Mouse (Mus musculus): Measurements from ENCODE around the gene Fgf11. TPM values are rescaled to one million over a fixed set of nuclear protein-coding genes. Genes with fewer than 3 reads are reported as not detected.

Fgf11 gene
- total RNA-seq, 2 experiments from 2014 or later: 0.21 to 0.52 TPM

GRCm38 (mm10) chr11:69818365-69818764, 16.7 kb upstream of the Fgf11 start, which contains the start of gene Spem2:
TSS of gene Spem2 (minus strand) at chr11:69818465.
- no peak for ATAC-seq (replicated peaks; ENCODE audit: poor library complexity)

- ATAC-seq (replicated peaks; ENCODE audit: poor library complexity): no peak
These were observed 14.9 kb upstream of the Fgf11 start for GRCm38 (mm10) chr11:69816520-69816919.

GRCm38 (mm10) chr11:69815155-69815554, 13.5 kb upstream of the Fgf11 start, which contains the start of gene Gm39566:
TSS of gene Gm39566 (minus strand) at chr11:69815298.
- ATAC-seq (replicated peaks; ENCODE audit: poor library complexity): no peak

- no peak for ATAC-seq (replicated peaks; ENCODE audit: poor library complexity)
These were observed 8.6 kb upstream of the Fgf11 start for GRCm38 (mm10) chr11:69810280-69810679.

GRCm38 (mm10) chr11:69807641-69808040, 6.0 kb upstream of the Fgf11 start:
- ATAC-seq (replicated peaks; ENCODE audit: poor library complexity): no peak

GRCm38 (mm10) chr11:69806378-69806777, 4.7 kb upstream of the Fgf11 start:
- ATAC-seq (replicated peaks; ENCODE audit: poor library complexity): no peak

- ATAC-seq (replicated peaks; ENCODE audit: poor library complexity): no peak
These were observed 3.6 kb upstream of the Fgf11 start, which contains the start of gene Tmem102 for GRCm38 (mm10) chr11:69804972-69805909. TSS of gene Tmem102 (minus strand) at chr11:69805624.

- ATAC-seq (replicated peaks; ENCODE audit: poor library complexity): no peak
These were observed 2.9 kb upstream of the Fgf11 start for GRCm38 (mm10) chr11:69804652-69804940.

GRCm38 (mm10) chr11:69803786-69804651, 2.4 kb upstream of the Fgf11 start:
- ATAC-seq (replicated peaks; ENCODE audit: poor library complexity): peak; percentile 79

- no peak for ATAC-seq (replicated peaks; ENCODE audit: poor library complexity)
These were observed 1.7 kb upstream of the Fgf11 start for GRCm38 (mm10) chr11:69803328-69803727.

- peak; percentile 56 for ATAC-seq (replicated peaks; ENCODE audit: poor library complexity)
These were observed 1.0 kb upstream of the Fgf11 start for GRCm38 (mm10) chr11:69802648-69803105.

GRCm38 (mm10) chr11:69800392-69801197, 1.1 kb downstream of the Fgf11 start:
- no peak for ATAC-seq (replicated peaks; ENCODE audit: poor library complexity)

GRCm38 (mm10) chr11:69800138-69800391, 1.6 kb downstream of the Fgf11 start:
- ATAC-seq (replicated peaks; ENCODE audit: poor library complexity): no peak

- ATAC-seq (replicated peaks; ENCODE audit: poor library complexity): no peak
These were observed 2.1 kb downstream of the Fgf11 start for GRCm38 (mm10) chr11:69799394-69800137.

GRCm38 (mm10) chr11:69797924-69798323, 3.7 kb downstream of the Fgf11 start:
- ATAC-seq (replicated peaks; ENCODE audit: poor library complexity): no peak

- no peak for ATAC-seq (replicated peaks; ENCODE audit: poor library complexity)
These were observed 5.6 kb downstream of the Fgf11 start for GRCm38 (mm10) chr11:69795983-69796435.

- peak; percentile 97 for ATAC-seq (replicated peaks; ENCODE audit: poor library complexity)
These were observed 6.3 kb downstream of the Fgf11 start, which contains the start of gene Chrnb1 for GRCm38 (mm10) chr11:69795168-69795982. TSS of gene Chrnb1 (minus strand) at chr11:69795943.

GRCm38 (mm10) chr11:69793429-69793828, 8.2 kb downstream of the Fgf11 start:
- no peak for ATAC-seq (replicated peaks; ENCODE audit: poor library complexity)

- ATAC-seq (replicated peaks; ENCODE audit: poor library complexity): no peak
These were observed 10.2 kb downstream of the Fgf11 start for GRCm38 (mm10) chr11:69791420-69791819.
